Mouse (Mus musculus): ENCODE data around the gene Abhd12b. TPM values are rescaled to one million over a fixed set of nuclear protein-coding genes. Genes with fewer than 3 reads are reported as not detected.

The Abhd12b gene
- polyA plus RNA-seq, 1 experiment from 2014 or later: 0.33 TPM

- ATAC-seq (ENCODE audit: insufficient number of reproducible peaks, insufficient read depth, low FRiP score, low read depth): no peak
- H3K9me3 ChIP-seq (ENCODE audit: control insufficient read depth, low read depth, low read length): no peaks in the 10 kb centered on the region
- no peak overlapping the region for H3K27ac ChIP-seq (ENCODE audit: low read length)
- no peak overlapping the region for H3K4me2 ChIP-seq (replicated peaks; ENCODE audit: low read depth, low read length)
- peaks cover 4% of the 10 kb centered on the region; the same call in 1 of the 2 replicates for H3K36me3 ChIP-seq (ENCODE audit: control insufficient read depth, insufficient read depth, low read length)
- no peaks in the 10 kb centered on the region for H3K27me3 ChIP-seq (ENCODE audit: control insufficient read depth, insufficient read depth, low read length)
- 76% methylated on average over 5 of the region's 5 CpGs for WGBS
- H3K9ac ChIP-seq (replicated peaks; ENCODE audit: low read depth, low read length): no peak overlapping the region
- no peak overlapping the region for H3K4me3 ChIP-seq (ENCODE audit: low read depth, low read length)
- H3K4me1 ChIP-seq (ENCODE audit: control insufficient read depth, insufficient read depth, low read length): no peaks in the 10 kb centered on the region
Observed at GRCm38 (mm10) chr12:70201926-70202529, 48.1 kb downstream of the Abhd12b start.

GRCm38 (mm10) chr12:70204433-70204832, 50.5 kb downstream of the Abhd12b start:
- Histone ChIP-seq H3K27ac (ENCODE audit: low read length) (no peak overlapping the region), H3K36me3 (ENCODE audit: control insufficient read depth, insufficient read depth, low read length) (no peaks in the 10 kb centered on the region; the same call in 1 of the 2 replicates), H3K9ac (replicated peaks; ENCODE audit: low read depth, low read length) (no peak overlapping the region), H3K4me3 (ENCODE audit: low read depth, low read length) (no peak overlapping the region), H3K9me3 (ENCODE audit: control insufficient read depth, low read depth, low read length) (no peaks in the 10 kb centered on the region), H3K4me1 (ENCODE audit: control insufficient read depth, insufficient read depth, low read length) (no peaks in the 10 kb centered on the region), H3K4me2 (replicated peaks; ENCODE audit: low read depth, low read length) (no peak overlapping the region), H3K27me3 (ENCODE audit: control insufficient read depth, insufficient read depth, low read length) (no peaks in the 10 kb centered on the region)
- ATAC-seq (ENCODE audit: insufficient number of reproducible peaks, insufficient read depth, low FRiP score, low read depth): no peak
- 85% methylated on average over 8 of the region's 8 CpGs for WGBS

- H3K4me3 ChIP-seq (ENCODE audit: low read depth, low read length): no peak overlapping the region
Observed at GRCm38 (mm10) chr12:70208214-70208613, 54.3 kb downstream of the Abhd12b start.

GRCm38 (mm10) chr12:70212501-70212900, 58.6 kb downstream of the Abhd12b start:
- no peaks in the 10 kb centered on the region; the same call in 1 of the 2 replicates for H3K36me3 ChIP-seq (ENCODE audit: control insufficient read depth, insufficient read depth, low read length)
- no peak overlapping the region for H3K4me3 ChIP-seq (ENCODE audit: low read depth, low read length)
- 84% methylated on average over 4 of the region's 4 CpGs for WGBS
- H3K9ac ChIP-seq (replicated peaks; ENCODE audit: low read depth, low read length): no peak overlapping the region
- no peaks in the 10 kb centered on the region for H3K27me3 ChIP-seq (ENCODE audit: control insufficient read depth, insufficient read depth, low read length)
- no peak overlapping the region for H3K4me2 ChIP-seq (replicated peaks; ENCODE audit: low read depth, low read length)
- H3K4me1 ChIP-seq (ENCODE audit: control insufficient read depth, insufficient read depth, low read length): no peaks in the 10 kb centered on the region
- no peak for ATAC-seq (ENCODE audit: insufficient number of reproducible peaks, insufficient read depth, low FRiP score, low read depth)
- no peaks in the 10 kb centered on the region for H3K9me3 ChIP-seq (ENCODE audit: control insufficient read depth, low read depth, low read length)
- no peak overlapping the region for H3K27ac ChIP-seq (ENCODE audit: low read length)

More at GRCm38 (mm10) chr12:70208214-70208613, 54.3 kb downstream of the Abhd12b start:
- Histone ChIP-seq H3K27me3 (ENCODE audit: control insufficient read depth, insufficient read depth, low read length) (no peaks in the 10 kb centered on the region), H3K36me3 (ENCODE audit: control insufficient read depth, insufficient read depth, low read length) (no peaks in the 10 kb centered on the region; the same call in 1 of the 2 replicates), H3K9me3 (ENCODE audit: control insufficient read depth, low read depth, low read length) (no peaks in the 10 kb centered on the region), H3K27ac (ENCODE audit: low read length) (no peak overlapping the region), H3K4me1 (ENCODE audit: control insufficient read depth, insufficient read depth, low read length) (no peaks in the 10 kb centered on the region), H3K4me2 (replicated peaks; ENCODE audit: low read depth, low read length) (no peak overlapping the region), H3K9ac (replicated peaks; ENCODE audit: low read depth, low read length) (no peak overlapping the region)
- ATAC-seq (ENCODE audit: insufficient number of reproducible peaks, insufficient read depth, low FRiP score, low read depth): no peak
- 63% methylated on average over 5 of the region's 5 CpGs for WGBS

- no peaks in the 10 kb centered on the region for H3K4me1 ChIP-seq (ENCODE audit: control insufficient read depth, insufficient read depth, low read length)
- 84% methylated on average over 6 of the region's 6 CpGs for WGBS
Observed at GRCm38 (mm10) chr12:70213601-70214000, 59.7 kb downstream of the Abhd12b start.

GRCm38 (mm10) chr12:70214281-70214680, 60.3 kb downstream of the Abhd12b start:
- 86% methylated on average over 8 of the region's 8 CpGs for WGBS
- H3K27ac ChIP-seq (ENCODE audit: low read length): no peak overlapping the region

More at GRCm38 (mm10) chr12:70213601-70214000, 59.7 kb downstream of the Abhd12b start:
- Histone ChIP-seq H3K36me3 (ENCODE audit: control insufficient read depth, insufficient read depth, low read length) (no peaks in the 10 kb centered on the region; the same call in 1 of the 2 replicates), H3K27me3 (ENCODE audit: control insufficient read depth, insufficient read depth, low read length) (no peaks in the 10 kb centered on the region), H3K4me2 (replicated peaks; ENCODE audit: low read depth, low read length) (no peak overlapping the region), H3K9ac (replicated peaks; ENCODE audit: low read depth, low read length) (no peak overlapping the region), H3K27ac (ENCODE audit: low read length) (no peak overlapping the region), H3K9me3 (ENCODE audit: control insufficient read depth, low read depth, low read length) (no peaks in the 10 kb centered on the region), H3K4me3 (ENCODE audit: low read depth, low read length) (no peak overlapping the region)
- ATAC-seq (ENCODE audit: insufficient number of reproducible peaks, insufficient read depth, low FRiP score, low read depth): no peak

GRCm38 (mm10) chr12:70216229-70216800, 62.4 kb downstream of the Abhd12b start:
- no peak overlapping the region for H3K4me3 ChIP-seq (ENCODE audit: low read depth, low read length)
- H3K4me2 ChIP-seq (replicated peaks; ENCODE audit: low read depth, low read length): no peak overlapping the region
- H3K9ac ChIP-seq (replicated peaks; ENCODE audit: low read depth, low read length): no peak overlapping the region
- ATAC-seq (ENCODE audit: insufficient number of reproducible peaks, insufficient read depth, low FRiP score, low read depth): no peak
- 51% methylated on average over 16 of the region's 16 CpGs for WGBS
- H3K27me3 ChIP-seq (ENCODE audit: control insufficient read depth, insufficient read depth, low read length): no peaks in the 10 kb centered on the region
- H3K4me1 ChIP-seq (ENCODE audit: control insufficient read depth, insufficient read depth, low read length): no peaks in the 10 kb centered on the region
- H3K27ac ChIP-seq (ENCODE audit: low read length): no peak overlapping the region
- H3K9me3 ChIP-seq (ENCODE audit: control insufficient read depth, low read depth, low read length): no peaks in the 10 kb centered on the region
- H3K36me3 ChIP-seq (ENCODE audit: control insufficient read depth, insufficient read depth, low read length): no peaks in the 10 kb centered on the region; the same call in 1 of the 2 replicates

More at GRCm38 (mm10) chr12:70214281-70214680, 60.3 kb downstream of the Abhd12b start:
- ATAC-seq (ENCODE audit: insufficient number of reproducible peaks, insufficient read depth, low FRiP score, low read depth): no peak
- no peaks in the 10 kb centered on the region; the same call in 1 of the 2 replicates for H3K36me3 ChIP-seq (ENCODE audit: control insufficient read depth, insufficient read depth, low read length)
- H3K9me3 ChIP-seq (ENCODE audit: control insufficient read depth, low read depth, low read length): no peaks in the 10 kb centered on the region
- no peak overlapping the region for H3K4me3 ChIP-seq (ENCODE audit: low read depth, low read length)
- H3K4me1 ChIP-seq (ENCODE audit: control insufficient read depth, insufficient read depth, low read length): no peaks in the 10 kb centered on the region
- H3K27me3 ChIP-seq (ENCODE audit: control insufficient read depth, insufficient read depth, low read length): no peaks in the 10 kb centered on the region
- no peak overlapping the region for H3K9ac ChIP-seq (replicated peaks; ENCODE audit: low read depth, low read length)
- H3K4me2 ChIP-seq (replicated peaks; ENCODE audit: low read depth, low read length): no peak overlapping the region

GRCm38 (mm10) chr12:70218795-70219540, 65.0 kb downstream of the Abhd12b start:
- ATAC-seq (ENCODE audit: insufficient number of reproducible peaks, insufficient read depth, low FRiP score, low read depth): no peak
- H3K36me3 ChIP-seq (ENCODE audit: control insufficient read depth, insufficient read depth, low read length): no peaks in the 10 kb centered on the region; the same call in 1 of the 2 replicates
- 74% methylated on average over 8 of the region's 8 CpGs for WGBS

More at GRCm38 (mm10) chr12:70218795-70219540, 65.0 kb downstream of the Abhd12b start:
- Histone ChIP-seq H3K9ac (replicated peaks; ENCODE audit: low read depth, low read length) (no peak overlapping the region), H3K4me2 (replicated peaks; ENCODE audit: low read depth, low read length) (no peak overlapping the region), H3K27ac (ENCODE audit: low read length) (no peak overlapping the region), H3K4me3 (ENCODE audit: low read depth, low read length) (no peak overlapping the region), H3K27me3 (ENCODE audit: control insufficient read depth, insufficient read depth, low read length) (no peaks in the 10 kb centered on the region), H3K9me3 (ENCODE audit: control insufficient read depth, low read depth, low read length) (no peaks in the 10 kb centered on the region), H3K4me1 (ENCODE audit: control insufficient read depth, insufficient read depth, low read length) (0 out of 2 replicates have a peak, but pooled peaks cover 4% of the 10 kb centered on the region)
